Mouse (Mus musculus): ENCODE data around the gene Rgs7. TPM values are rescaled to one million over a fixed set of nuclear protein-coding genes. Genes with fewer than 3 reads are reported as not detected.

Rgs7 gene
- polyA plus RNA-seq, 1 experiment, result not detected

- H3K4me3 ChIP-seq (ENCODE audit: low read depth, low read length), result no peak overlapping the region
- no peak overlapping the region for H3K9ac ChIP-seq (ENCODE audit: low read depth, poor library complexity, severe bottlenecking)
- H3K27ac ChIP-seq (ENCODE audit: insufficient read depth, low read length), result no peak overlapping the region
- H3K4me1 ChIP-seq (ENCODE audit: control insufficient read depth, insufficient read depth, low read length), result peaks cover 3% of the 10 kb centered on the region
- TF ChIP-seq CTCF (IDR thresholded peaks at IDR 0.05; ENCODE audit: low read depth, low read length) (no peak), POLR2A (IDR thresholded peaks at IDR 0.05; ENCODE audit: insufficient read depth, low read length) (no peak), EP300 (IDR thresholded peaks at IDR 0.05; ENCODE audit: insufficient read depth, low read depth, low read length) (no peak)
- H3K9me3 ChIP-seq (replicated peaks; ENCODE audit: control insufficient read depth, insufficient read depth, low read length, poor library complexity, severe bottlenecking), result no peaks in the 10 kb centered on the region
- no peaks in the 10 kb centered on the region for H3K36me3 ChIP-seq (ENCODE audit: control insufficient read depth, insufficient read depth, low read length, poor library complexity, severe bottlenecking)
- no peaks in the 10 kb centered on the region; the same call in 1 of the 2 replicates for H3K27me3 ChIP-seq (ENCODE audit: control insufficient read depth, insufficient read depth, low read length, poor library complexity, severe bottlenecking)
Measured at GRCm38 (mm10) chr1:175025781-175026309, 466.5 kb downstream of the Rgs7 start.

GRCm38 (mm10) chr1:175024136-175024535, 468.2 kb downstream of the Rgs7 start:
- Histone ChIP-seq H3K27ac (ENCODE audit: insufficient read depth, low read length) (no peak overlapping the region), H3K4me1 (ENCODE audit: control insufficient read depth, insufficient read depth, low read length) (peaks cover 1% of the 10 kb centered on the region), H3K4me3 (ENCODE audit: low read depth, low read length) (no peak overlapping the region), H3K36me3 (ENCODE audit: control insufficient read depth, insufficient read depth, low read length, poor library complexity, severe bottlenecking) (no peaks in the 10 kb centered on the region), H3K9me3 (replicated peaks; ENCODE audit: control insufficient read depth, insufficient read depth, low read length, poor library complexity, severe bottlenecking) (no peaks in the 10 kb centered on the region), H3K27me3 (ENCODE audit: control insufficient read depth, insufficient read depth, low read length, poor library complexity, severe bottlenecking) (no peaks in the 10 kb centered on the region), H3K9ac (ENCODE audit: low read depth, poor library complexity, severe bottlenecking) (no peak overlapping the region)
- TF ChIP-seq EP300 (IDR thresholded peaks at IDR 0.05; ENCODE audit: insufficient read depth, low read depth, low read length), result no peak
- TF ChIP-seq CTCF (IDR thresholded peaks at IDR 0.05; ENCODE audit: low read depth, low read length), result no peak
- TF ChIP-seq POLR2A (IDR thresholded peaks at IDR 0.05; ENCODE audit: insufficient read depth, low read length), result no peak

Other genes with a start within 250 kb of the Rgs7 start
- not detected in 2 replicates for gene Kmo, start 127.9 kb upstream of the Rgs7 start, polyA plus RNA-seq (2011; ENCODE audit: insufficient read depth, insufficient read length, low read depth, missing spikeins)
- 116 and 142 TPM in 2 replicates for gene Fh1, start 133.1 kb upstream of the Rgs7 start, polyA plus RNA-seq (2011; ENCODE audit: insufficient read depth, insufficient read length, low read depth, missing spikeins)
- 1.7 and 1.9 TPM in 2 replicates for gene Opn3, start 200.3 kb upstream of the Rgs7 start, polyA plus RNA-seq (2011; ENCODE audit: insufficient read depth, insufficient read length, low read depth, missing spikeins)
- gene Chml, start 200.4 kb upstream of the Rgs7 start, polyA plus RNA-seq (2011; ENCODE audit: insufficient read depth, insufficient read length, low read depth, missing spikeins), result 12.0 and 13.7 TPM in 2 replicates
- not detected in 2 replicates for gene Wdr64, start 206.1 kb upstream of the Rgs7 start, polyA plus RNA-seq (2011; ENCODE audit: insufficient read depth, insufficient read length, low read depth, missing spikeins)